Mouse (Mus musculus) kidney, postnatal 0 days (tissue): ENCODE results near the gene Sorbs2. TPM values are rescaled to one million over a fixed set of nuclear protein-coding genes. Genes with fewer than 3 reads are reported as not detected.

Source experiments
- ATAC-seq: fragments of 200-750 bp; cut with Nextera tagmentation; replicated peaks from 2 replicates; pipeline ENCODE4 v1.8.0; 2017; ENCODE audit warnings: low read depth, moderate number of reproducible peaks, moderate TSS enrichment, moderate library complexity; ENCODE audit not compliant: low FRiP score
- DNase-seq: peaks from one replicate; pipeline ENCODE4 v3.0.0-alpha.2; 2016; ENCODE audit warnings: low spot score
- H3K27ac ChIP-seq: fragments of 300-500 bp; sonication (generic); 2 replicates; pipeline ENCODE4 v1.5.1; 2014; ENCODE audit warnings: mild to moderate bottlenecking
- H3K27me3 ChIP-seq: fragments of 300-500 bp; sonication (generic); 2 replicates; pipeline ENCODE4 v1.6.1; 2014; ENCODE audit warnings: low read length, mixed read lengths; ENCODE audit not compliant: insufficient read depth
- H3K36me3 ChIP-seq: fragments of 300-500 bp; sonication (generic); 2 replicates; pipeline ENCODE4 v1.6.1; 2014; ENCODE audit warnings: low read length, mixed read lengths; ENCODE audit not compliant: insufficient read depth
- H3K4me1 ChIP-seq: fragments of 300-500 bp; sonication (generic); replicated peaks from 2 replicates; pipeline ENCODE4 v1.6.1; 2014; ENCODE audit warnings: antibody characterized with exemption, low read length, mixed read lengths; ENCODE audit not compliant: insufficient read depth
- H3K4me2 ChIP-seq: fragments of 300-500 bp; sonication (generic); 2 replicates; pipeline ENCODE4 v1.6.1; 2014; ENCODE audit warnings: mild to moderate bottlenecking, low read length, moderate library complexity, mixed read lengths
- H3K4me3 ChIP-seq: fragments of 300-500 bp; sonication (generic); replicated peaks from 2 replicates; pipeline ENCODE4 v1.5.1; 2014; ENCODE audit warnings: low read depth, low read length
- H3K9ac ChIP-seq: fragments of 300-500 bp; sonication (generic); 2 replicates; pipeline ENCODE4 v1.6.1; 2014; ENCODE audit warnings: low read depth, low read length
- H3K9me3 ChIP-seq: fragments of 300-500 bp; sonication (generic); replicated peaks from 2 replicates; pipeline ENCODE4 v1.6.1; 2016; ENCODE audit warnings: low read length, inconsistent platforms, mixed read lengths
- CTCF ChIP-seq: IDR thresholded peaks from 2 replicates; pipeline ENCODE4 v1.5.1; 2016; ENCODE audit warnings: antibody characterized with exemption, low read depth, mild to moderate bottlenecking, moderate library complexity
- whole genome bisulfite sequencing: fragments of 180-500 bp; shearing (Covaris S2); extraction: QIAGEN DNeasy Blood & Tissue Kit; methylation state at CpG from one replicate; pipeline ENCODE4 v1.1.7; 2014; 5-methylcytosine and 5-hydroxymethylcytosine counted together
- polyA plus RNA-seq: library from polyadenylated mRNA; unstranded; fragments of >200 nt; fragmentation: Nextera tagmentation; extraction: Ambion mirVana; gene quantifications from 2 replicates; pipeline ENCODE4 v1.2.1, GENCODE M21; 2015

Gene Sorbs2
- polyA plus RNA-seq, 1 experiment from 2014 or later: 41.6 TPM

GRCm38 (mm10) chr8:45715330-45716027, 207.9 kb downstream of the Sorbs2 start:
- H3K9me3 ChIP-seq: no peaks in the 10 kb centered on the region
- H3K4me2 ChIP-seq: no peak overlapping the region
- H3K27ac ChIP-seq: no peak overlapping the region
- no peak overlapping the region for H3K9ac ChIP-seq
- H3K4me1 ChIP-seq: no peaks in the 10 kb centered on the region; the same call in 1 of the 2 replicates
- H3K27me3 ChIP-seq: no peaks in the 10 kb centered on the region
- 53% methylated on average over 13 of the region's 13 CpGs for WGBS
- no peak for DNase-seq
- no peaks in the 10 kb centered on the region for H3K36me3 ChIP-seq
- TF ChIP-seq CTCF: no peak
- ATAC-seq: no peak
- H3K4me3 ChIP-seq: no peak overlapping the region

- H3K4me1 ChIP-seq: no peaks in the 10 kb centered on the region; the same call in 1 of the 2 replicates
- peak; percentile 14 for DNase-seq
- H3K36me3 ChIP-seq: no peaks in the 10 kb centered on the region
- no peak overlapping the region for H3K9ac ChIP-seq
- no peaks in the 10 kb centered on the region for H3K9me3 ChIP-seq
- no peak for TF ChIP-seq CTCF
- no peaks in the 10 kb centered on the region for H3K27me3 ChIP-seq
- no peak overlapping the region for H3K4me3 ChIP-seq
- no peak overlapping the region for H3K4me2 ChIP-seq
- no peak overlapping the region for H3K27ac ChIP-seq
- 58% methylated on average over 8 of the region's 8 CpGs for WGBS
- ATAC-seq: no peak
Observed at GRCm38 (mm10) chr8:45719776-45720175, 212.2 kb downstream of the Sorbs2 start.

- Histone ChIP-seq H3K36me3 (no peaks in the 10 kb centered on the region), H3K27me3 (no peaks in the 10 kb centered on the region), H3K4me2 (no peak overlapping the region), H3K4me1 (no peaks in the 10 kb centered on the region), H3K27ac (no peak overlapping the region), H3K9ac (no peak overlapping the region), H3K9me3 (no peaks in the 10 kb centered on the region), H3K4me3 (no peak overlapping the region)
- 74% methylated on average over 3 of the region's 3 CpGs for WGBS
- TF ChIP-seq CTCF: no peak
- DNase-seq (no peak), ATAC-seq (no peak)
Observed at GRCm38 (mm10) chr8:45724204-45724603, 216.6 kb downstream of the Sorbs2 start.

- Histone ChIP-seq H3K27me3 (no peaks in the 10 kb centered on the region), H3K9me3 (no peaks in the 10 kb centered on the region), H3K4me1 (no peaks in the 10 kb centered on the region), H3K36me3 (no peaks in the 10 kb centered on the region), H3K27ac (no peak overlapping the region), H3K4me2 (no peak overlapping the region), H3K9ac (no peak overlapping the region), H3K4me3 (no peak overlapping the region)
- ATAC-seq (no peak), DNase-seq (no peak)
- no peak for TF ChIP-seq CTCF
- WGBS: 57% methylated on average over 5 of the region's 5 CpGs
Observed at GRCm38 (mm10) chr8:45725321-45725720, 217.7 kb downstream of the Sorbs2 start.

- 50% methylated on average over 7 of the region's 7 CpGs for WGBS
- DNase-seq: peak; percentile 51
Observed at GRCm38 (mm10) chr8:45729850-45730382, 222.3 kb downstream of the Sorbs2 start.

GRCm38 (mm10) chr8:45730795-45731194, 223.2 kb downstream of the Sorbs2 start:
- DNase-seq (no peak), ATAC-seq (no peak)
- H3K27ac ChIP-seq: no peak overlapping the region
- H3K9ac ChIP-seq: no peak overlapping the region
- H3K4me3 ChIP-seq: no peak overlapping the region
- 74% methylated on average over 5 of the region's 5 CpGs for WGBS
- H3K27me3 ChIP-seq: no peaks in the 10 kb centered on the region
- TF ChIP-seq CTCF: no peak
- no peaks in the 10 kb centered on the region for H3K9me3 ChIP-seq
- no peak overlapping the region for H3K4me2 ChIP-seq
- H3K4me1 ChIP-seq: no peaks in the 10 kb centered on the region
- H3K36me3 ChIP-seq: no peaks in the 10 kb centered on the region

More at GRCm38 (mm10) chr8:45729850-45730382, 222.3 kb downstream of the Sorbs2 start:
- H3K4me2 ChIP-seq: no peak overlapping the region
- no peaks in the 10 kb centered on the region for H3K9me3 ChIP-seq
- ATAC-seq: no peak
- H3K27ac ChIP-seq: no peak overlapping the region
- TF ChIP-seq CTCF: no peak
- no peaks in the 10 kb centered on the region for H3K4me1 ChIP-seq
- H3K4me3 ChIP-seq: no peak overlapping the region
- H3K9ac ChIP-seq: no peak overlapping the region
- no peaks in the 10 kb centered on the region for H3K36me3 ChIP-seq
- no peaks in the 10 kb centered on the region for H3K27me3 ChIP-seq

GRCm38 (mm10) chr8:45734071-45734470, 226.5 kb downstream of the Sorbs2 start:
- Histone ChIP-seq H3K36me3 (no peaks in the 10 kb centered on the region), H3K9ac (no peak overlapping the region), H3K4me2 (no peak overlapping the region), H3K27me3 (no peaks in the 10 kb centered on the region), H3K4me1 (no peaks in the 10 kb centered on the region), H3K9me3 (no peaks in the 10 kb centered on the region), H3K27ac (no peak overlapping the region), H3K4me3 (no peak overlapping the region)
- WGBS: 81% methylated on average over 8 of the region's 8 CpGs
- ATAC-seq (no peak), DNase-seq (no peak)
- TF ChIP-seq CTCF: no peak
